Mouse (Mus musculus) intestine, embryonic 15.5 days (tissue): ENCODE measurements around the gene Mecom. TPM values are rescaled to one million over a fixed set of nuclear protein-coding genes. Genes with fewer than 3 reads are reported as not detected.
A peak's percentile ranks its signal among the peaks of the same experiment; 100 is the strongest.
"Not testable (repeated sequence)": the region's sequence is repeated elsewhere in the genome, so short reads cannot be mapped to it uniquely, and the experiment has no call there.

Experiments used
- ATAC-seq: fragments of 200-750 bp; cut with Nextera tagmentation; 2 replicates; pipeline ENCODE4 v1.8.0; 2017; ENCODE audit warnings: moderate TSS enrichment, moderate library complexity
- H3K27ac ChIP-seq: fragments of 300-500 bp; sonication (generic); 2 replicates; pipeline ENCODE4 v1.5.1; 2015; ENCODE audit warnings: mild to moderate bottlenecking, inconsistent platforms
- H3K27me3 ChIP-seq: fragments of 300-500 bp; sonication (generic); replicated peaks from 2 replicates; pipeline ENCODE4 v1.6.1; 2015; ENCODE audit warnings: inconsistent platforms
- H3K36me3 ChIP-seq: fragments of 300-500 bp; sonication (generic); 2 replicates; pipeline ENCODE4 v1.6.1; 2015; ENCODE audit warnings: inconsistent platforms
- H3K4me1 ChIP-seq: fragments of 300-500 bp; sonication (generic); replicated peaks from 2 replicates; pipeline ENCODE4 v1.6.1; 2015; ENCODE audit warnings: inconsistent platforms
- H3K4me2 ChIP-seq: fragments of 300-500 bp; sonication (generic); replicated peaks from 2 replicates; pipeline ENCODE4 v1.6.1; 2015; ENCODE audit warnings: mild to moderate bottlenecking, inconsistent platforms
- H3K4me3 ChIP-seq: fragments of 300-500 bp; sonication (generic); replicated peaks from 2 replicates; pipeline ENCODE4 v1.5.1; 2015; ENCODE audit warnings: inconsistent platforms
- H3K9ac ChIP-seq: fragments of 300-500 bp; sonication (generic); 2 replicates; pipeline ENCODE4 v1.6.1; 2015; ENCODE audit warnings: inconsistent platforms
- H3K9me3 ChIP-seq: fragments of 300-500 bp; sonication (generic); 2 replicates; pipeline ENCODE4 v1.6.1; 2016; ENCODE audit warnings: inconsistent platforms
- WGBS: fragments of 180-500 bp; shearing (Covaris S2); methylation state at CpG from one replicate; pipeline ENCODE4 v1.1.7; 2015; 5-methylcytosine and 5-hydroxymethylcytosine counted together
- polyA plus RNA-seq: library from polyadenylated mRNA; unstranded; fragments of >200 nt; fragmentation: Nextera tagmentation; extraction: Ambion mirVana; gene quantifications from 2 replicates; pipeline ENCODE4 v1.2.1, GENCODE M21; 2015

Mecom gene
- 11.6 and 13.1 TPM in 2 replicates for polyA plus RNA-seq

- no peak within 1 kb of the TSS for H3K9ac ChIP-seq
- H3K4me2 ChIP-seq = 0 out of 2 replicates have a peak within 1 kb of the TSS, but pooled peaks have one; percentile 9
- H3K4me1 ChIP-seq = 0 out of 2 replicates have a peak, but pooled peaks cover 3% of the 10 kb centered on the region
- WGBS = 91% methylated on average over 3 of the region's 3 CpGs
- H3K27ac ChIP-seq = no peak within 1 kb of the TSS
- H3K4me3 ChIP-seq = no peak within 1 kb of the TSS
- no peaks in the 10 kb centered on the region for H3K27me3 ChIP-seq
- no peak for ATAC-seq
- no peaks in the 10 kb centered on the region for H3K9me3 ChIP-seq
- H3K36me3 ChIP-seq = no peaks in the 10 kb centered on the region
These were observed at the start of gene Mecom for GRCm38 (mm10) chr3:30547908-30548307. Gene Mecom, minus strand, starts transcription at chr3:30548008.

- H3K36me3 ChIP-seq = no peaks in the 10 kb centered on the region
- no peak overlapping the region for H3K27ac ChIP-seq
- WGBS = 76% methylated on average over 7 of the region's 7 CpGs
- ATAC-seq = no peak
- no peak overlapping the region for H3K9ac ChIP-seq
- no peak overlapping the region for H3K4me3 ChIP-seq
- peaks cover 5% of the 10 kb centered on the region; the same call in 1 of the 2 replicates for H3K4me1 ChIP-seq
- H3K4me2 ChIP-seq = no peak overlapping the region
- H3K9me3 ChIP-seq = no peaks in the 10 kb centered on the region
- H3K27me3 ChIP-seq = no peaks in the 10 kb centered on the region
These were observed 49.5 kb upstream of the Mecom start for GRCm38 (mm10) chr3:30597271-30597670.

GRCm38 (mm10) chr3:30595111-30595832 is 47.5 kb upstream of the Mecom start:
- peaks cover 5% of the 10 kb centered on the region; the same call in 1 of the 2 replicates for H3K4me1 ChIP-seq
- ATAC-seq = peak; percentile 50
- under 1% methylated on average over 62 of the region's 62 CpGs for WGBS
- H3K9me3 ChIP-seq = no peaks in the 10 kb centered on the region
- peak overlapping the region; percentile 86 for H3K9ac ChIP-seq
- H3K36me3 ChIP-seq = no peaks in the 10 kb centered on the region
- peak overlapping the region; percentile 87 for H3K4me2 ChIP-seq
- peak overlapping the region; percentile 84 for H3K4me3 ChIP-seq
- H3K27ac ChIP-seq = no peak overlapping the region
- no peaks in the 10 kb centered on the region for H3K27me3 ChIP-seq

- no peaks in the 10 kb centered on the region for H3K4me1 ChIP-seq
- H3K27ac ChIP-seq = no peak overlapping the region
- H3K4me3 ChIP-seq = no peak overlapping the region
- H3K36me3 ChIP-seq = no peaks in the 10 kb centered on the region
- no peak overlapping the region for H3K4me2 ChIP-seq
- H3K9me3 ChIP-seq = no peaks in the 10 kb centered on the region
- no peaks in the 10 kb centered on the region for H3K27me3 ChIP-seq
- H3K9ac ChIP-seq = no peak overlapping the region
- no peak for ATAC-seq
- WGBS = 72% methylated on average over 4 of the region's 4 CpGs
These were observed 46.1 kb upstream of the Mecom start for GRCm38 (mm10) chr3:30593719-30594485.

- Histone ChIP-seq H3K4me1 (no peaks in the 10 kb centered on the region), H3K27ac (peak overlapping the region; percentile 44; the same call in 1 of the 2 replicates)
- WGBS = 0% methylated on average over 2 of the region's 2 CpGs
These were observed 44.6 kb upstream of the Mecom start for GRCm38 (mm10) chr3:30592418-30592853.

GRCm38 (mm10) chr3:30588865-30589264 is 41.1 kb upstream of the Mecom start:
- Histone ChIP-seq H3K4me3 (no peak overlapping the region), H3K27me3 (no peaks in the 10 kb centered on the region), H3K9ac (no peak overlapping the region), H3K9me3 (no peaks in the 10 kb centered on the region), H3K27ac (no peak overlapping the region), H3K4me1 (no peaks in the 10 kb centered on the region), H3K36me3 (no peaks in the 10 kb centered on the region), H3K4me2 (no peak overlapping the region)
- ATAC-seq = no peak
- 83% methylated on average over 6 of the region's 6 CpGs for WGBS

More at GRCm38 (mm10) chr3:30592418-30592853, 44.6 kb upstream of the Mecom start:
- ATAC-seq = peak; percentile 84
- H3K4me2 ChIP-seq = no peak overlapping the region
- H3K9me3 ChIP-seq = no peaks in the 10 kb centered on the region
- H3K36me3 ChIP-seq = no peaks in the 10 kb centered on the region
- no peak overlapping the region for H3K9ac ChIP-seq
- no peaks in the 10 kb centered on the region for H3K27me3 ChIP-seq
- H3K4me3 ChIP-seq = no peak overlapping the region

GRCm38 (mm10) chr3:30573549-30573948 is 25.7 kb upstream of the Mecom start:
- no peak overlapping the region for H3K27ac ChIP-seq
- no peaks in the 10 kb centered on the region for H3K9me3 ChIP-seq
- 28% methylated on average over 2 of the region's 2 CpGs for WGBS
- no peak for ATAC-seq
- no peaks in the 10 kb centered on the region for H3K27me3 ChIP-seq
- H3K36me3 ChIP-seq = no peaks in the 10 kb centered on the region
- no peak overlapping the region for H3K9ac ChIP-seq
- no peaks in the 10 kb centered on the region for H3K4me1 ChIP-seq
- H3K4me2 ChIP-seq = no peak overlapping the region
- H3K4me3 ChIP-seq = no peak overlapping the region

- H3K27me3 ChIP-seq, H3K4me3 ChIP-seq, H3K27ac ChIP-seq, ATAC-seq, H3K36me3 ChIP-seq, H3K4me2 ChIP-seq, H3K4me1 ChIP-seq, H3K9me3 ChIP-seq, H3K9ac ChIP-seq: not testable (repeated sequence)
- 45% methylated on average over 1 of the region's 2 CpGs for WGBS
These were observed 18.5 kb upstream of the Mecom start for GRCm38 (mm10) chr3:30566333-30566732.

GRCm38 (mm10) chr3:30560677-30561314 is 13.0 kb upstream of the Mecom start:
- Histone ChIP-seq H3K27ac (no peak overlapping the region), H3K4me1 (no peaks in the 10 kb centered on the region), H3K36me3 (no peaks in the 10 kb centered on the region), H3K9me3 (no peaks in the 10 kb centered on the region), H3K27me3 (no peaks in the 10 kb centered on the region), H3K4me2 (no peak overlapping the region), H3K4me3 (no peak overlapping the region), H3K9ac (no peak overlapping the region)
- no peak for ATAC-seq
- 50% methylated on average over 6 of the region's 6 CpGs for WGBS

GRCm38 (mm10) chr3:30553741-30554140 is 5.9 kb upstream of the Mecom start:
- ATAC-seq = 0 out of 2 replicates have a peak, but pooled peaks have one; percentile 47
- H3K9ac ChIP-seq = no peak overlapping the region
- no peak overlapping the region for H3K27ac ChIP-seq
- H3K9me3 ChIP-seq = no peaks in the 10 kb centered on the region
- no peak overlapping the region for H3K4me3 ChIP-seq
- WGBS = 55% methylated on average over 6 of the region's 6 CpGs
- no peaks in the 10 kb centered on the region for H3K4me1 ChIP-seq
- no peaks in the 10 kb centered on the region for H3K36me3 ChIP-seq
- no peaks in the 10 kb centered on the region for H3K27me3 ChIP-seq
- H3K4me2 ChIP-seq = no peak overlapping the region

- Histone ChIP-seq H3K27me3 (no peaks in the 10 kb centered on the region), H3K9ac (no peak overlapping the region), H3K4me2 (no peak overlapping the region), H3K4me3 (no peak overlapping the region), H3K9me3 (no peaks in the 10 kb centered on the region), H3K36me3 (no peaks in the 10 kb centered on the region), H3K27ac (no peak overlapping the region), H3K4me1 (0 out of 2 replicates have a peak, but pooled peaks cover 3% of the 10 kb centered on the region)
- WGBS = 51% methylated on average over 2 of the region's 2 CpGs
- no peak for ATAC-seq
These were observed 2.4 kb upstream of the Mecom start for GRCm38 (mm10) chr3:30550218-30550617.

- Histone ChIP-seq H3K36me3 (no peaks in the 10 kb centered on the region), H3K4me3 (no peak overlapping the region), H3K27me3 (no peaks in the 10 kb centered on the region), H3K27ac (no peak overlapping the region), H3K9me3 (no peaks in the 10 kb centered on the region), H3K9ac (no peak overlapping the region), H3K4me2 (no peak overlapping the region), H3K4me1 (0 out of 2 replicates have a peak, but pooled peaks cover 3% of the 10 kb centered on the region)
- 56% methylated on average over 7 of the region's 7 CpGs for WGBS
- no peak for ATAC-seq
These were observed 1.1 kb upstream of the Mecom start for GRCm38 (mm10) chr3:30548928-30549327.
